Mouse (Mus musculus): ENCODE results near the gene Mrps2.

DNA sequence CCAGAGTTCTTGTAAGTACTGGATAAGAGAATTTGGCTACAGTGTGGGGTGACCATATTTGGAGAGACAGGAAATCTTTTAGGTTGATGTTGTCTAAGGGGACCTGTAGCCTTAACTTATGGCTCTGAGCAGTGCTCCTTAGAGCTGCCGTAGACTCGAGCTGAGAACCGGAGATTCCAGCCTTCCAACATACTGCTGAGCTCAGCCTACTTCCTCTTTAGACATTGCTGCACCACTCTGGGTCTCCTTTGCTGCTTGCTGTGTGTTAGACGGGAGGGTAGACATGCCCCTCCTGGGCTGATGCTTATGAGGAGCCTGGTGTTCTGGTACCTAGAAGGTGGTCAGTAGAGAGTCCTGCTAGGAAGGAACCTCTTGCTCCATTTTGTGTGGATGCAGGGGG lies 30.6 kb downstream of the Mrps2 start:
- no peak for TF ChIP-seq CTCF (IDR thresholded peaks at IDR 0.05; ENCODE audit: control insufficient read depth, insufficient read depth, insufficient read length)
- no peak for TF ChIP-seq MAX (IDR thresholded peaks at IDR 0.05)
- no peak for TF ChIP-seq USF1 (IDR thresholded peaks at IDR 0.05; ENCODE audit: low read depth)
- TF ChIP-seq FOSL1 (IDR thresholded peaks at IDR 0.05; ENCODE audit: insufficient read depth, low read length, poor library complexity, severe bottlenecking), result no peak
